Mouse (Mus musculus) kidney, adult 18-20 months (tissue): ENCODE results near the gene Ube2u.
A peak's percentile ranks its signal among the peaks of the same experiment; 100 is the strongest.
"Not testable (repeated sequence)": the region's sequence is repeated elsewhere in the genome, so short reads cannot be mapped to it uniquely, and the experiment has no call there.

Experiments used
- DNase-seq: peaks from one replicate; pipeline ENCODE4 v3.0.0; 2021

The Ube2u gene

GRCm38 (mm10) chr4:100478592-100479321 is at the start of gene Ube2u:
Ube2u (plus strand) TSS chr4:100478849.
- peak; percentile 86 for DNase-seq

DNA sequence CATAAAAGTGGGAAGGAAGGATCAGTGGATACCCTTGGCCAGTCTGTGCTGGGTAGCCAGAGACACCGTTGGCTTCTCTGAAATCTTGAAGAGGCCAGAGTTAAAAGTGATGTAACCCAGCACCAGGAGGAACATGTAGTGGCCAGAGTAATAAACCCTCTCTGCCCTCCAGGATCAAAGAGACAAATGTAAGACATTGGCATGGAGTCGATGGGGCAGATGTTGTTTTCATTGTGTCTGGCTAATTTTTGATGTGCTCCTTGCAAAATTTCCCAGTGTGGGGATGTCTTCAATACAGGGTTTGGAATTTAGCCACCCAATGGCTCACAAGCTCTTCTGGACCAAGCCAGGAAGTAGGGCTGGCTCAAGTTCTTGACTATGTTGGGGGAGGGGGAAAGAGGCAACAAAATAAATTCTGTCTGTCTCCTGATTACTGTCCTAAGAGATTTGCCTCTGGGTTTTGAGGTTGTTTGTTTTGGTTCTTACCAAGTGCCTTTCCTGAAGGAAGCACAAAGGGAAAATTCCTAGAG is 49.2 kb upstream of the Ube2u start:
- DNase-seq: no peak

GRCm38 (mm10) chr4:100435281-100436168 is 43.1 kb upstream of the Ube2u start:
- no peak for DNase-seq

GRCm38 (mm10) chr4:100436169-100436547 is 42.5 kb upstream of the Ube2u start:
- DNase-seq: no peak

GRCm38 (mm10) chr4:100446897-100447296 is 31.8 kb upstream of the Ube2u start:
- DNase-seq: no peak

GRCm38 (mm10) chr4:100462493-100463120 is 16.0 kb upstream of the Ube2u start:
- no peak for DNase-seq

DNA sequence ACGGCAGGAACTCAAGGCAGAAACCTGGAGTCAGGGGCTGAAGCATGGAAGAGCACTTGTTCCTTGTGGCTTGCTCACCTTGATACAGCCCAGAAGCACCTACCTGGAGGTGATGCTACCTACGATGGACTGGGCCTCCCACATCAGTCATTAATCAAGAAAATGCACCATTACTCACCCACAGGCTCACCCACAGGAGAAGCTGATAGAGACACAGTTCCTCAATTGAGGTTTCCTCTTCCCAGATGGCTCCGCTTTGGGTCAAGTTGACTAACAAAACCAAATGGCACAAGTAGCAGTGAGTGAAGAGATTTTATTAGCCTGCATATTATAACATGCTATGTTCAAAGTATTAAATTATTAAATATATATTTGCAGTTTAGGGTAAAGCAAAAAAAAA is 9.8 kb downstream of the Ube2u start:
- no peak for DNase-seq

DNA sequence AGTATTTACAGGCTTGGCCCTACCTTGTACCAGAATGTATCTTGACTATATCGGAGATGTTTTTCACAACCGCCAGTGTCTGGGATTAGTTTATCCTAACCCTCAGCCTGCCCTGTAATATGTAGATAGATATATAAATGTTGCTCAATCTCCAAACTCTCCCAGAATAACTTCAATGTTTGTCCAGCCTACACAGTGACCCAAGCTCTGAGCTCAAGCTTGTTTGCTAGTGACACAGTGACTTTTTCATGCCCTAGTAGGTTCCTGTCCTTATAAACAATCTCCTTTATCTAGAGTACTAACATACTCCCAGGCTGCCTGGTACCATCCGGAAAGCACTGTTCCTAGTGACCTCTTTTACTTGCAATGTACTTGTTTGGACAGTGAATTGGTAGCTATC is 16.5 kb downstream of the Ube2u start:
- DNase-seq: no peak

- DNase-seq: no peak
Observed at GRCm38 (mm10) chr4:100496521-100496920, 17.9 kb downstream of the Ube2u start.

GRCm38 (mm10) chr4:100498192-100498591 is 19.5 kb downstream of the Ube2u start:
- peak; percentile 15 for DNase-seq

DNA sequence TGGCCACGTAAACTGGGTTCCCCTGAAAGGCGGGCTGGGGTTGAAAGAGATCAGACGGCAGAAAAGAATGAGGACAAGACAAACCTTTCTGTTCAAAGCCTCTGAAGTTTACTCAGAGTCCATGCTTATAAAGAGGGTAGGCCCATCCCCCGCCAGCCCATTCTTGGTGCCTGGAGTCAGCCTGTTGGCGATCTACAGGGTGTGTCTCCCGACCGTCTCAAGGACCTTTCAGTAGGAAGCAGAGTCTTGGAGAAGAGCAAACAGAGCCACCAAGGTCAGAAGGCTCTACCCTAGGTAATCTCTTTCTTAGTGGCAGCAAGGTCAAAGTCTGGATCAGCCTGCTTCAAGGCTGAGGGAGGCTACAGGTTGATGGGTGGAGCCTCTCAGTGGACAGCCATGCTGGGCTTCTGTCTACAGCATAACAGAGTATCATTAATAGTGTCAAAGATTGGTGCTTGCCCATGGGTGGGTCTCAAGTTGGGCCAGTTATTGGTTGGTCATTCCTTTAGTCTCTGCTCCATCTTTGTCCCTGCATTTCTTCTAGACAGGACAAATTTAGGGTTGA is 20.5 kb downstream of the Ube2u start:
- not testable (repeated sequence) for DNase-seq

- DNase-seq: no peak
Observed at GRCm38 (mm10) chr4:100503337-100503736, 24.7 kb downstream of the Ube2u start.

GRCm38 (mm10) chr4:100517646-100518045 is 39.0 kb downstream of the Ube2u start:
- no peak for DNase-seq

- DNase-seq: no peak
Observed at GRCm38 (mm10) chr4:100522534-100522933, 43.9 kb downstream of the Ube2u start.

DNA sequence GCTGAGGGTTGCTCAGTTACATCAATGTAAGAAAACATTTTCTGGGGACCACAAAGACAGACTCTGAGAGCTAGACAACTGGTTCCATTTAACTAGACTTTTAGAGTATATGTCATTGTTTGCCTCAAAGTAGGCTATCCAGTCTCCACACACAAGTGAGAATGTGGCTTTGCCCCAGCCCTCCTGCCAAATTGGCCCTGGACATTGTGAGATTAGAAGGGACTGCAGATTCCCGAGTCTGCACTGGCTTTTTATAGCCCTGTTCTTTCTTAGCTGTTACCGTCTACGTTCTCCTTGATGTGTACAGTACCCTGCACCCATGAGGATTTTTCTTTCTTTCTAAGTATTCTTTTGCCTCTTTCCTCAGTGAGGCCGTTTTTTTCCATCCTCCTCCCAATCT is 46.1 kb downstream of the Ube2u start:
- DNase-seq: no peak

- DNase-seq: no peak
Observed at GRCm38 (mm10) chr4:100526296-100526695, 47.6 kb downstream of the Ube2u start.

DNA sequence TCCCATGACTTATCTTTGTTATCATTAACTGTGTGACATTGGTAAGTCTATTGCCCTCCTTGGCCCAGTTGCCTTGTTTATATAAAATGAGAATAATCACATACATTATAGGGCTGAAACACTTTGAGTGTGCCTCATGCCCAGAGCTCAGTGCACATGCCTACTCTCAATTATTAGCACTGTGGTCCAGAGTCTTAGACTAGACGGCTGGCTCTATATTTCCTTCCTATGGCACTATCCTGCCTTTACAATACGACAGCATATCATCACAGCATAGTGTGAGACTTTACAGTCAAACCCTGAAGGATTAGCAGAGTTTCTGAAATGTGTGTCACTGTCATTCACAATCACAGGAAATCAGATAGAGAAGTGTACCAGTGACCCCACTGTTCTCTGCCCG is 48.4 kb downstream of the Ube2u start:
- no peak for DNase-seq

GRCm38 (mm10) chr4:100527554-100528001 is 48.9 kb downstream of the Ube2u start:
- no peak for DNase-seq

DNA sequence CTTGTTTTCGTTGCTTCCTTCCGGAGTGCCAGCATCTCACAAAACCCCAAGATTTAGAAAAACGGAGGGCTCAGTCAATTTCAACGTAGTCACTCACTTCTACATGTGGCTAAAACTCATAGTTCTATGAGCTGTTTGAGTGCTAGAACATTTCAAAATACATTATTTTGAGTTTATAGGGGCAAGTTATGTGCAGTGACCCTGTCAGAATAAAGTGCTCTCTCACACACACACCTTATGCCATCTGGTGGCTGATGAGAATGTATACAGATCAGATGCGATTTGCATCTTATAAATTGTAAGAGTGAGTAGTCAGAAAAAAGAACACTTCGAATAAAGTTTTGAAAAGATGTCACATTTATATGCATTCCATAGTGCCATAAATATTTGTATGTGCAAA is 55.0 kb downstream of the Ube2u start:
- DNase-seq: no peak

DNA sequence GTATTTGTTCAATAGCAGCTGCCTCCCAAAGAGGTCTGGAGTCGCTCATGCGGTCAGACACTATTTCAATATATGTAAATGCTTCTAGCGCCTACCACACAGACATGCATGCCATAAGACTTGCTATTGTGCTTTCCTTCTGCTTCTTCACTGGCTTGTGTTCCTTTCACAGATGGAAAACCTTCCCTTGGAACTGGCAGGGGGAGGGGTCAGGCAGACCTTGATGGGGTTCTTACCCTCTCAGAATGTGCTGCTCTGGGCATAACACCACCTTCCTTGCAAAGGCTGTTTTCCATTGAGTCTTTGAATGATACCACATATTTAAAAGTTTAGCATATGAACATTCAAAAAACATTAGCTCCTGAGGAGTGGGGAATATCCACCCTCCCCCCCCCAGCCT is 56.3 kb downstream of the Ube2u start:
- DNase-seq: no peak

DNA sequence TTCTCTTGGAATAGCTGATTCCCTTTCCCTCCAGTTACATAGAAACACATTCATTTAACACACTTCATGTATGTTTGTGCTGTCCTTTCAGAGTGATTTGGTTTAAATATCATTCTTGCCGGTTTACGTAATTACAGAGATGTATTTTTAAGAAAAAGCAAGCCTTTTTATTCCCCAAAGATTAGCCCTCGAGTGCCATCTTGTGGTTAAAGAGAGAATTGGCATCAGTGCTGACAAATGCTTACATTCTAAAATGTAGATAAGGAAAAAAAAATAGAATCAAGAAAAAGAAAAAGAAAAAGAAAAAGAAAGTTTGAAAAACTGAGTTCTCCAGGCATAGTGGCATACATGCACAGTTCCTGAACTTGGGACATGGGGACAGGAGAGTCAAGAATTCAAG is 59.2 kb downstream of the Ube2u start:
- peak; percentile 10 for DNase-seq

DNA sequence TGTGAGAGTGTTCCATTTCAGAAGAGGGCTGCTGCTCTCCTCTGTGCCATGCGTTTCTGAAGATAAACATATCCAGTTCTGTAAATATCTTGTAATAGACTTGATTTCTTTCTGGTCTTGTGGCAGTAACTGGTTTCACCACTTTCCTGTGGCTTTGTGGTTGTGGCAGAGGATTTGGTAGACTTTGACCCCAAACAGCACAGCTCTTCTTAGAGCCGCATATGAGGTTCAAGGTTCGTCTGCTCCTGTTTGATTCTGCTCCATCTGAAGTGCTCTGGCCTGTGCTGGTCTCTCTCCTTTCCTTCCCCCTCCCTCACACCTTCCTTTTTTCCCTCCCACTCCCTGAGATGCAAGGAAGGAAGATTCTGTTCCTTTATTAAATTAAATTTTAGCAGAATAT is 60.8 kb downstream of the Ube2u start:
- no peak for DNase-seq

GRCm38 (mm10) chr4:100547905-100548304 is 69.3 kb downstream of the Ube2u start:
- no peak for DNase-seq
